In the genomic region with DNA sequence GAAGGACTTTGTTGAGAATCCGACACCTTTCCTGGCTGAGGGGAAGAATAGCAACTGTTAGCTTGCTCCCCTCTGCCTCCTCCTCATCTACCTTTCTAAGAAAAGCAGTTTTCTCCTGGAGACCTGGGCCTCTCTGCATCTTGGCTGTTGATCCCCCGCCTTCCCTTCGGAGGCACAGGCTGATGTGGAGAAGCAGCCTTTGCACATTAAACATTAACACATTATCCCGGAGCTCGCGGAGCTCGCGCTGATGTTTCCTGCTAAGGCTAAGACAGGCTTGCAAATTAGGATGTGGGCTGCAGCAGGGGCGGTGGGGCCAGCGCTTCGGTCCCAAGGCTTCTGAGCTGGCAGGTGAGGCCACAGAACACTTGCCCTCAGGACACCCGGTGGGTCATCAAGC, we compare ENCODE assay signal across 18 mouse cellular contexts.
A peak's percentile ranks its signal among the peaks of the same experiment; 100 is the strongest.
DNase-seq lines count a peak whose midpoint lies in the region; ATAC-seq and TF ChIP-seq lines count a peak whose summit lies in the region.
"Had no signal": no experiment of that assay in that cellular context is flagged by ENCODE, and none has a peak within 500 bp of the region (broad histone marks: within the 10 kb centered on the region; RNA-seq: fewer than 3 reads in every experiment).

No protein-coding gene starts in this region.

- H3K9ac ChIP-seq in hindbrain, embryonic 13.5 days = peak overlapping the region; percentile 20; the same call in 1 of the 2 replicates
- no peak overlapping the region for H3K9ac ChIP-seq in hindbrain, embryonic 12.5 days
- H3K9ac ChIP-seq in midbrain, embryonic 11.5 days (ENCODE audit: low read length) = no peak overlapping the region
- no peak overlapping the region for H3K9ac ChIP-seq in stomach, postnatal 0 days (ENCODE audit: low read length)
- H3K9ac ChIP-seq in heart, embryonic 12.5 days = no peak overlapping the region

- no peak overlapping the region for H3K4me2 ChIP-seq in hindbrain, embryonic 13.5 days
- H3K4me2 ChIP-seq in hindbrain, embryonic 12.5 days (replicated peaks) = no peak overlapping the region
- H3K4me2 ChIP-seq in midbrain, embryonic 11.5 days = no peak overlapping the region
- H3K4me2 ChIP-seq in stomach, postnatal 0 days (replicated peaks; ENCODE audit: low read depth) = no peak overlapping the region
- no peak overlapping the region for H3K4me2 ChIP-seq in heart, embryonic 12.5 days
- H3K4me2 ChIP-seq: heart, embryonic 11.5 days; limb, embryonic 12.5 days had no signal

- no peaks in the 10 kb centered on the region for H3K36me3 ChIP-seq in hindbrain, embryonic 13.5 days
- H3K36me3 ChIP-seq in hindbrain, embryonic 12.5 days = no peaks in the 10 kb centered on the region
- no peaks in the 10 kb centered on the region for H3K36me3 ChIP-seq in midbrain, embryonic 11.5 days (ENCODE audit: control insufficient read depth, insufficient read depth, low read length)
- H3K36me3 ChIP-seq in midbrain, embryonic 10.5 days = no peaks in the 10 kb centered on the region
- no peaks in the 10 kb centered on the region for H3K36me3 ChIP-seq in stomach, postnatal 0 days (ENCODE audit: control insufficient read depth, insufficient read depth, low read length)
- H3K36me3 ChIP-seq in heart, embryonic 12.5 days = no peaks in the 10 kb centered on the region
- H3K36me3 ChIP-seq: limb, embryonic 12.5 days had no signal

- WGBS in hindbrain, embryonic 13.5 days = 21% methylated on average over 12 of the region's 12 CpGs
- 32% methylated on average over 12 of the region's 12 CpGs for whole genome bisulfite sequencing in hindbrain, embryonic 12.5 days
- 43% methylated on average over 12 of the region's 12 CpGs for WGBS in midbrain, embryonic 11.5 days
- WGBS in midbrain, embryonic 10.5 days = 46% methylated on average over 12 of the region's 12 CpGs
- 27% methylated on average over 12 of the region's 12 CpGs for WGBS in stomach, postnatal 0 days
- WGBS in heart, embryonic 12.5 days = 59% methylated on average over 12 of the region's 12 CpGs

- no peak overlapping the region for H3K27ac ChIP-seq in hindbrain, embryonic 13.5 days
- H3K27ac ChIP-seq in hindbrain, embryonic 12.5 days = no peak overlapping the region
- no peak overlapping the region for H3K27ac ChIP-seq in midbrain, embryonic 11.5 days (ENCODE audit: low read depth, low read length)
- no peak overlapping the region for H3K27ac ChIP-seq in midbrain, embryonic 10.5 days (replicated peaks)
- no peak overlapping the region for H3K27ac ChIP-seq in stomach, postnatal 0 days (replicated peaks)
- no peak overlapping the region for H3K27ac ChIP-seq in heart, embryonic 12.5 days (ENCODE audit: poor library complexity, severe bottlenecking)
- H3K27ac ChIP-seq: limb, embryonic 12.5 days had no signal

- peak; percentile 73 for DNase-seq in midbrain, embryonic 11.5 days (ENCODE audit: low spot score, missing footprints)
- no peak for DNase-seq in midbrain, embryonic 10.5 days (ENCODE audit: low spot score)
- peak; percentile 58 for DNase-seq in kidney, postnatal 14 days
- peak; percentile 45 for DNase-seq in stomach, postnatal 0 days (ENCODE audit: low spot score)
- DNase-seq in heart, adult 9 months (ENCODE audit: low spot score in 2 of 2) = no peak
- DNase-seq: B cell, adult 2 months; cerebellum, postnatal 14 days; gastrocnemius, postnatal 36 days; heart, postnatal 36 days; lung, adult 18-20 months had no signal

- H3K9me3 ChIP-seq in hindbrain, embryonic 13.5 days = no peaks in the 10 kb centered on the region
- H3K9me3 ChIP-seq in hindbrain, embryonic 12.5 days (replicated peaks) = no peaks in the 10 kb centered on the region
- H3K9me3 ChIP-seq in midbrain, embryonic 11.5 days (ENCODE audit: control insufficient read depth, low read length) = no peaks in the 10 kb centered on the region
- no peaks in the 10 kb centered on the region for H3K9me3 ChIP-seq in midbrain, embryonic 10.5 days (replicated peaks)
- H3K9me3 ChIP-seq in stomach, postnatal 0 days (ENCODE audit: control insufficient read depth, low read length) = no peaks in the 10 kb centered on the region
- H3K9me3 ChIP-seq in heart, embryonic 12.5 days (replicated peaks) = no peaks in the 10 kb centered on the region
- H3K9me3 ChIP-seq: limb, embryonic 12.5 days had no signal

- H3K27me3 ChIP-seq in hindbrain, embryonic 13.5 days = no peaks in the 10 kb centered on the region
- no peaks in the 10 kb centered on the region; the same call in 1 of the 2 replicates for H3K27me3 ChIP-seq in hindbrain, embryonic 12.5 days
- no peaks in the 10 kb centered on the region for H3K27me3 ChIP-seq in midbrain, embryonic 11.5 days (ENCODE audit: control insufficient read depth, insufficient read depth, low read length)
- H3K27me3 ChIP-seq in midbrain, embryonic 10.5 days (ENCODE audit: low read depth, poor library complexity, severe bottlenecking) = no peaks in the 10 kb centered on the region
- H3K27me3 ChIP-seq in stomach, postnatal 0 days (ENCODE audit: control insufficient read depth, insufficient read depth, low read length) = no peaks in the 10 kb centered on the region
- no peaks in the 10 kb centered on the region; the same call in 1 of the 2 replicates for H3K27me3 ChIP-seq in heart, embryonic 12.5 days (replicated peaks)
- H3K27me3 ChIP-seq: Patski had no signal

- no peak overlapping the region for H3K4me3 ChIP-seq in hindbrain, embryonic 13.5 days
- H3K4me3 ChIP-seq in hindbrain, embryonic 12.5 days = no peak overlapping the region
- H3K4me3 ChIP-seq in midbrain, embryonic 11.5 days (ENCODE audit: low read depth, low read length) = no peak overlapping the region
- H3K4me3 ChIP-seq in midbrain, embryonic 10.5 days = no peak overlapping the region
- no peak overlapping the region for H3K4me3 ChIP-seq in stomach, postnatal 0 days (ENCODE audit: low read depth, low read length)
- no peak overlapping the region for H3K4me3 ChIP-seq in heart, embryonic 12.5 days
- H3K4me3 ChIP-seq: limb, embryonic 12.5 days; myocyte had no signal

- no peak for TF ChIP-seq CTCF in stomach, postnatal 0 days (IDR thresholded peaks at IDR 0.05; ENCODE audit: low read depth)

- peaks cover 26% of the 10 kb centered on the region for H3K4me1 ChIP-seq in hindbrain, embryonic 13.5 days (replicated peaks)
- H3K4me1 ChIP-seq in hindbrain, embryonic 12.5 days = peaks cover 21% of the 10 kb centered on the region
- H3K4me1 ChIP-seq in midbrain, embryonic 11.5 days (ENCODE audit: control insufficient read depth, insufficient read depth, low read length) = peaks cover 5% of the 10 kb centered on the region
- peaks cover 48% of the 10 kb centered on the region for H3K4me1 ChIP-seq in midbrain, embryonic 10.5 days
- H3K4me1 ChIP-seq in stomach, postnatal 0 days (replicated peaks; ENCODE audit: control insufficient read depth, insufficient read depth) = no peaks in the 10 kb centered on the region
- peaks cover 16% of the 10 kb centered on the region for H3K4me1 ChIP-seq in heart, embryonic 12.5 days (replicated peaks)

- TF ChIP-seq EP300 in stomach, postnatal 0 days (optimal IDR thresholded peaks at IDR 0.05) = no peak

- ATAC-seq in hindbrain, embryonic 13.5 days (ENCODE audit: low FRiP score) = no peak
- ATAC-seq in hindbrain, embryonic 12.5 days (ENCODE audit: low FRiP score) = no peak
- ATAC-seq in midbrain, embryonic 11.5 days (ENCODE audit: low FRiP score) = no peak
- no peak for ATAC-seq in stomach, postnatal 0 days (ENCODE audit: low FRiP score, low TSS enrichment)
- no peak for ATAC-seq in heart, embryonic 12.5 days (ENCODE audit: insufficient number of reproducible peaks, low FRiP score)
- ATAC-seq: inflammation-experienced regulatory T-cells, adult 6 months; Patski had no signal

Comparison
In these comparisons a context has a peak if more than half of its experiments do, and no peak if none do; other contexts are left out.
1. DNase-seq: peak in midbrain, embryonic 11.5 days (single experiment), kidney, postnatal 14 days (single experiment) and stomach, postnatal 0 days (single experiment); none in midbrain, embryonic 10.5 days (single experiment) and heart, adult 9 months (0 of 2).